Mouse (Mus musculus): ENCODE data around the gene Shmt2.

DNA sequence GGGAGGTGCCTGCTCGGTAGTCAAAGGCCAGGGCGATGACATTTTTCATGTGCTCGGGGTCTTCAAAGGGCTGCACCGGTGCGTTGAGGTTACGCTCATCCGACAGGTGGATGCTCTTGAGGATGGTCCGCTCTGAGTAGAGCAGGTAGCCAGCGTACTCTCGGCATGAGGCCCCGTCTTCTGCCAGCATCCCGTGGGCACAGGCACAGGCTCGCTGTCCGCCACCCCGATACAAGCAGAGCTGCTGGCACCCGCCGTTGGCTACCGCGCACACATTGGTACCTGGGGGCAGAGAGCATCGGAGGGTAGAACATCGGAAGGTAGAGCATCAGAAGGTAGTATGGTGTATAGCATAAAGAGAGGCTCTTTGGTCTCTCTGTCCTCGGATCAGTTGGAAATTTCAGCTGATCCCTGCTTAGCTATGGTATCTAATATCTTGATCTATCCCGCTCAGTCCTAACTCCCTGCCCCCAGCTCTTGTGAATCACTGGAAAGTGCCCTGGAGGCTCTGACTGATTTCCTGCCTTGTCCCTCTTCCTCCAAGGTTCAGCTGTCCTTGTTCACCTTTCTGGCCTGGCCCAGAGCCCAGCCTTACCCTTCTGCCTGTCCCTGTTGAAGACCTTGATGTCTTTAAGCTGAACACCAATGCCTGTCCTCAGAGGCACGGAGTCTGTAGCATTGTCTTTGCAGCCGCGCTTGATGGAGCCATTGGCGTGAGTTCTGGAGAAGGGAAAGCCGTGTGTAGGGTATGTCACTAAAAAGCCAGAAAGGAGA is 44.5 kb upstream of the Shmt2 start:
- no peak for TF ChIP-seq CTCF (IDR thresholded peaks at IDR 0.05; ENCODE audit: borderline replicate concordance, control insufficient read depth, extremely low read depth, insufficient read depth, low read length, poor library complexity)
- TF ChIP-seq POLR2A (IDR thresholded peaks at IDR 0.05; ENCODE audit: control insufficient read depth, extremely low read depth, insufficient read depth, low read length, poor library complexity) = no peak
